Mouse (Mus musculus): ENCODE results near the gene Sik3.
"Not testable (repeated sequence)": the region's sequence is repeated elsewhere in the genome, so short reads cannot be mapped to it uniquely, and the experiment has no call there.

Sik3 gene

DNA sequence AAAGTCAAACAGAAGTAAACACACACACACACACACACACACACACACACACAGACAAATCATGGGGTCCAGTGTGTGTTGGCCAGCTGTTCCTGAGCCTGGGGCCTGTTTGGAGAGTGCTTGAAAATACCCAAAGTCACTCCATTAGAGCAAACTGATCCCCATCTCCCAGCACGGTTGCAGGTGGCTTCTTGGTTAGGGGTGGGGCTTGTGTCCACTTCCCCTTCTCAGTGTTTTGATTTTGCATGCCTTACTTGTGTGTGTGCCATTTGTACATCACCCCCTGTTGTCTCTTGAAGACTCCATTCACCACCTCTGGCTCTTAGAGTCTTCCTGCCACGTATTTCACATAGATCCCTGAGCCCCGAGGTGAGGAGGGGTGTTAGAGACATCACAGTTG, 45.4 kb downstream of the Sik3 start:
- no peak for DNase-seq (ENCODE audit: low spot score)

DNA sequence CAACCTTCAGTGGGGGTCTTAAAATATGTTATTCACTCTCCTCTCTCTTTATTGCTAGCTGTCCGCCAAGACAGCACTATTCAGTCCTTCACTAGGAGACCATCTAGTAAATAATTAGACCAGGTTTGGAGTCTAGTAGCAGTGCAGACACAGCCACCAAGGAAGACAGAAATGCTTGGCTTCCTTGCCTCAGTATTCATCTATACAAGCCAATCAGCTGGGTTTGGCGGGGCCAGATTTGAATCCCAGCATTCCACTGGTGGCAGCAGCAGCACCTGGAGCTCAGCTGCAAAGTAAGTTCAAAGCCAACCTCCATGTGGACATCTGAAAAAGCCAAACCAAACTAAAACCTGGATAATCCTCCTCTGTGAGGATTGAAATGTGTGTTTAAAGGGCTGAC, 47.6 kb downstream of the Sik3 start:
- no peak for DNase-seq (ENCODE audit: low spot score)

DNA sequence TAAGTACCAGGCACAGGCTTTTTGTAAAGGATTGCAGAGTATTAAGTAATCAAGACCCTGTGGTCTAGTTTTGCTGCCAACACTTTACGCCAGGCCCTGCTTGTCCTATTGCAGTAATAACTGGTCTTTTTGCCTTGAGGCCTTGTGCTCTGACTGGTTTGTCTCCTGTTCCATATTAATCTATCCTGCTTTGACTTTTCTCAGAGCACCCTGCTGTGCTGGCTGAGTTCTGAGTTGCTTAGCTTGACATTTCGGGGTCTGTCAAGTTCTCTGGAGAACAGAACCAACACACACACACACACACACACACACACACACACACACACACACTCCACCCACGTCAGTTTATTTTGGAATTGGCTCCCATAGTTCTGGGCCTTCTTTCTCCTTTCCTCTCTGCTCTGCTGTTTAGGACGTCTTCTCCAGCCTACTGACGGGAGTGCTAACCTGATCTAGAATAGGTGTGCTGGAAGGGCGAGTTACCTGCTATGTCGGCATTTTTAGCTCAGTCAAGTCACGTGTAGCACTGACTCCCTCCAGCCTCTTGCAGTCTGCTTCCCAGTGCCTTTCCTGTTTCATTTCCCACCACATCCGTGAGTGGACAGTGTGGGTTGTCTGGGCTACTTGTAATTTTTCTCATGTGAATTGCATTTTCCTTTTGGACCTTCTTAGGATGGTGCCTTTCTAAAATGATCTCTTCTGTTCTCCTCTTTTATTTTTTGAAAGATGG, 49.2 kb downstream of the Sik3 start:
- DNase-seq (ENCODE audit: low spot score) = no peak

DNA sequence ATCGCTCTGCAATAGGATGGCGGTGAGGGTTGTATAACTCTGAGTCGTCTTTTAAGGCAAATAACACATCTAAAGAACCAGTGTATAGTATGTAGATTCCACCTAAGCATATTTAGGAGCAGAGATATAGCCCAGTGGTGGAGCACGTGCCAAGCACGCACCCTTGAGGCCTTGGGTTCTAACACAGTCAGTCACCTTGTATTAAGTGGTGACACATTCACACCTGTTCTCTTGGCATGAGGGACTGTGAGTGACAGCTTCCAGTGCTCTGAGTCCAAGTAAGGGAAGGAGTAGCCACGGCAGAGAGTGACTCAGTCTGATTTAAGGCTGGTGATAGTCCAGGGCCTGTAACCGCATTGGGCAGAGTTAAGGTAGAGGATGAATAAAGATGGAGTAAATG, 51.7 kb downstream of the Sik3 start:
- DNase-seq (ENCODE audit: low spot score) = no peak

DNA sequence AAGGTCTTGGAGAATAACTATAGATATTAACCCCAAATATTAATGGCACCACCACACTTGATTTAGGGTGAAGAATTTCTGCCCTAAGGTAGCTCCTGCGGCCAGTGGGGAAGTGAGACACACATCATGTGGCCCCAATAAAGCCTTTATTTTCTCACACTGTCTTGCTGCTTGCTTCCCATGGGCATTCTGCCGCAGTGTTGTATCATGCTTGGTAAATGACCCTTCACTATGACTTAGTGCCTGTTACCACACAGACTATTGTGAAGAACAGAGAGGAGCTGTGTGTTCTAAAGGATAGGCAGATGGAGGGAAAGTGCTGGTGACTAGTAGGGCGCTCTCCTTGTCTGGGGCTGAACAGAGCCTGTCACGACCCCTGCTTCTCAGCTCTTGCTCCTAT, 54.1 kb downstream of the Sik3 start:
- no peak for DNase-seq (ENCODE audit: low spot score)

DNA sequence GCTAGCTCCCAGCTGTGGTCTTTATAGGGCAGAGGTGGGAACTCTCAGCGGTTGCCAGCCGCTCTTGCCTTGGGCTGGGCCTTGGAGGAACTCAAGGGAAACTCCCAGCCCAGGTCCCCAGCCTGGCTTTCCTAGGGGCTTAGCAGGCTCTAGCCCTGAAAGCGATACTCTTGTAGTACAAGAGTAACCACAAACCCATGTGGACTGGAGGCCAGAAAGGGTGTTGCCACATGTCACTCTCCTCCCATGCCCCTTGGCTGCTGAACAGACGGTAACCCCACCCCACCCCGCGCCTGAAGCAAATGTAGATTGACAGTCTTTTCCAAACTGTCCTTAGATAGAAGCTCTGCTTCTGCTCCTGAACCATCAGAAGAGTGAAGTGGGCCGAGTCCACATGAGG, 55.1 kb downstream of the Sik3 start:
- no peak for DNase-seq (ENCODE audit: low spot score)

DNA sequence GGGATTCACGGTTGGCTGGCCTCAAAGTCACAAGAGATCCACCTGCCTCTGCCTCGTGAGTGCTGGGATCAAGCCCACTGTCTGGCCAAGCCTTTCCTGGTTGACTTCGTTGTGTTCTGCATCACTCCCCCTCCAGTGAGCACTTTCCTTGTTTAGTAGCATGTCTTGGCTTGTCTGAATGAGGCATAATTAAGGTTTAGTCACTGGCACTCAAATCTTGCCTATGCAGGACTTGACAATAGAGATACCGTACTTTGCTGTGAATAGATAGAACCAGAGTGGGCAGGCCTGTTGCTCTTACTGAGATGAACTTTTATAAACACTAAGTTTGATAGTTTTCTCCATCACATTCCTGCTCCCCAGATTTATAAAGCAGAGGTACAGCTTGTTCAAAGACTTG, 56.4 kb downstream of the Sik3 start:
- DNase-seq (ENCODE audit: low spot score) = no peak

DNA sequence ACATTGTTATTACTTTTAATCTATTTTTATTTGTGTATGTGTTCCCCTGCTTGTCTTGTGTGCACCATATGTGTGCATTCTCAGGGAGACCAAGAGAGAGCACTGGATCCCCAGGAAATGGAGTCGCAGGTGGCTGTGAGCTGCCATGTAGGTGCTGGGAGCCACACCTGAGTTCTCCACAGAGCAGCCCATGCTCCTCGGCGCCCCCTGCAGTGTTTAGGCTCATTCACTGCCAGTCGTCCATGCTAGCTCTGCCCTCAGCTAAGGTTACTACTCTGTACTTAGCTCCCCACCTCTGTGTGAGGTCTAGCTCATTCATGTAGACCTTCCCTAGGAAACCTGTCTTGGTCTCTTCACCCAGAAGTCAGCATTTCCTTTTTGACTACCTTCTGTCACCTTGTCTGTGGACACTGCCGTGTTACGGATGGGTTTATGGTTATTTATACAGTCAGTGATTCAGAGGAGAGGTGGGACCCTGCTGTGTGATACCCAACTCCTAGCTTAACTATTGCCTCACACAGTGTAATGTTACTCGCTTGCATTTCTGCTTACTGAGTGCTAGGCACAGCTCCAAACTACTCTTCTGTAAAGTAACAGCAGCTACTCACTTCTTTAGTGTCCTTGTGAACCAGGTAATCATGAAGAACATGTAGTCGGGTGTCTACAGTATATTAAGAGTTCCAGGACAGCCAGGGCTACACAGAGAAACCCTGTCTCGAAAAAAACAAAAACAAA, 59.6 kb downstream of the Sik3 start:
- DNase-seq (ENCODE audit: low spot score) = no peak

DNA sequence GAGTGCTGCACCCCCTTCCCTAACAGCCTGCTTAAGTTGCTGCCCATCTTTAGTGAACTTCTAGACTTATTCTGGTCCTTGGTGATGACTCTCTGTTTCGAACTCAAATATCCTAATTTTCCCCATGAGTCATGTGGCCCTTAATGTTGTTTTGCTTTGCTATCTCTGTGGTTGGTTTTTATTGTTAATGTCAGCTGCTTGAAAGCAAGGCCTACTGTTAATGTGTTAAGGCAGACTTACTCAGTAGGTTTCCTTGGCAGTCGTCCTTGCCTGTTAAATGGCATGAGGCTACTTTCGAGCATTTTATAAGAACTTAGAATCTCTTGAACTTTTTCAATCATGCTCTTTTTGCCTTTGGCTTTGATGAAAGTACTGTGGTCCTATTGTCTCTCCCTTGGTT, 60.8 kb downstream of the Sik3 start:
- DNase-seq (ENCODE audit: low spot score) = no peak

DNA sequence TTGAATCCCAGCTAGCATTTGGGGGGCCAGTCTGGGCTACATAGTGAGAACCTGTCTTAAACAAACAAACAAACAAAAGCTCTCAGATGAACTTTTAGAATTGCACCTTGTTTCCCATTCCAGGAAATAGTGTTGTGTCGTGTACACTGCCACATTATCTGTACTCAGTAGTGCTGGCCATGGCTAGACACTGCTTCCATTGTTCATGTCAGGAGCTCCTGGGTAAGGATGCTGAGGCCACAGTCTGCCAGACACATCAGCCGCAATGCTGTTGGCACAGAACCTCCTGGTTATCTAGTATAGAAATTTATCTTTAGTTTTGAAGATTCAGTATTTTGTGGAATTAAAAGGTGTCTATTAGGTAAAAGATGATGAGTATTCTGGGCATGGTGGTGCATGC, 63.0 kb downstream of the Sik3 start:
- no peak for DNase-seq (ENCODE audit: low spot score)

DNA sequence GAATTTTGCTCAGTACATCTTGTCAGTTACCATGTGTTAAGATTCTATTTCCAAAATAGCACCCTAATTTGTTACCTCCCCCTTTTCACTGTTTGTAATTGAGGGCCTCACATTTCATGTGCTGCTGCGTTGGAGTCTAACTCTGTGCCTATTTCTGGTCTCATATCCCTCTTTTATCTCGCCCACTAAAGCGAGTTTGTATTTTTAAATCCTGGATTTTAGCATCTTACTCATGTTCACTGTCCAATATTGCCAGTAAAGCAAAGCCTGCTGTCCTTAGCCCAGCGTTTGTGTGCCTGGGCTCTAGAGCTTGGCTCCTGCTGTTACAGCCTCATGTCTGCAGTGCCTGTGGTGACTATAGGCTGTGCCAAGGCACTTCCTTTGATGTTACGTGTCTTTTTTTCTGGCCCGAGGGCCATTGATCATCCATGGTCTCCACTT, 69.8 kb downstream of the Sik3 start:
- peak; percentile 62 for DNase-seq (ENCODE audit: low spot score)

DNA sequence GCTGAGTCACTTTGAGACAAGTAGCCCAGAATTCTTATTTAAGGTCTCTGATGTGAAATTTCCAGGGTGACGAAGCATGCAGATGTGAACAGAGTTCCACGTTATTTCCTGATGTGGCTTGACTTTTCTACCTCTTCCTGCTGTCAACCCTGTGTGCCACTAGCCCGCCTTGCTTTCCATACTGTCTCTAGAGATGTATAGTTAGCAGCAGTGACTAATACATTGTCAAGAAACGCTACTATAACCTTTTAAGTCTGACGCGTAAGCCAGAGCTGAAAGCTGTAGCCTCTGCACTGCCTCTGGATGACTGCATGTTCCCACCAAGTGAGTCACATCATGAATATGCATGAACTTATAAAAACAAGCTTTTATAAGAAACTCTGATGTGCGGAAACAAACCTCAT, 70.9 kb downstream of the Sik3 start:
- DNase-seq (ENCODE audit: low spot score) = peak; percentile 70

DNA sequence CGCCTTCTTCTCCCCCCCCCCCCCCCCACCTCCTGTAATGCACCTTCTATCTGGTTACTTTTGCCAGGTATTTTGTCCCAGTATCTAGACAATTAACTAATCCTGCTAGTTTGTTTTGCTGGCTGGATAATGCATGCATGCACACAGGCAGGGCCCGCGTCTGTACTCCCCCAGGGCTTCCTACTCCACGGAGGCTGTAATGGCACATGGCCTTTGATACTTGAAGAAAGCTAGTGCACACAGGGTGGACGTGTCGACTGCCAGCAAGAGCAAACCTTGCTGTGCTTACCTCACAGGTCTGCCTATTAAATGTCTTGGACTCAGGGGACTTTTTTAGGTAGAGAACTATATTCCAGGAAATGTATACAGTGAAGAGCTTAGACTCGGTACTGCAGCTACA, 73.3 kb downstream of the Sik3 start:
- DNase-seq (ENCODE audit: low spot score) = no peak

DNA sequence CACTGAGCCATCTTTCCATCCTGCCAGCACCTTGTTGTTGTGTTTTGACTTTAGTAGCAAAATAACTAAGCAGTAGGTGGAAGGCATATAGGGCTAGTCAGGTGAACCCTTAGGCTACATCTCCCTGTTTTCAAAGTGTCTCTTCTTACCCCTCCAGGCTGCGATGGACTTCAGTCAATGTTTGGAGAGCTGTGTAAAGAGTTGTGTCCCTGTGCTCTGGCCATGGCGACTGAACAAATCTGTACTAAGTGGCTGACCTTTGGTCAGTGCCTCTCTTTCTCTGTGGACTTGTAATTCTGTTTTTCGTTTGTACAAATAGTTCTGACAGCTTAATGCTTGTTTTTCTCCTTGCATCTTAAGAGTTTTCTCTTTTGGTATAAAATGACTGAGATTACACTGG, 74.2 kb downstream of the Sik3 start:
- no peak for DNase-seq (ENCODE audit: low spot score)

DNA sequence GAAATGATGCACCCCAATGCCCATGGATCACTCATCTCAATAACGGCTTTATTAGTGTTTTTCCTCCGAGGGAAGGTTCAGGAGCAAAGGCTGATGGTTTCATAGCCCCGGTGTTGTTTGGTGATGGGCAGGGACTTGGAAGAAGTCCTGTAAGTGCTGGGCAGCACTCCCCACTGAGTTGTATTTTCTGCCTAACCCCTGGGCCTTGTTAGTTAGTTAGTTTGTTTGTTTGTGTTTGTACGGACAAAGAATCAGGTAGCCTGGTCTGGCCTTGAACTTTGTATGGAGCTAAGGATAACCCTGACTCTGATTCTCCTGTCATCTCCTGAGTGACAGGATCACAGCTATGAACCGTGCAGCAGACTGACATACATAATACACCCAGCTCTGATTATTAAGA, 74.8 kb downstream of the Sik3 start:
- no peak for DNase-seq (ENCODE audit: low spot score)

DNA sequence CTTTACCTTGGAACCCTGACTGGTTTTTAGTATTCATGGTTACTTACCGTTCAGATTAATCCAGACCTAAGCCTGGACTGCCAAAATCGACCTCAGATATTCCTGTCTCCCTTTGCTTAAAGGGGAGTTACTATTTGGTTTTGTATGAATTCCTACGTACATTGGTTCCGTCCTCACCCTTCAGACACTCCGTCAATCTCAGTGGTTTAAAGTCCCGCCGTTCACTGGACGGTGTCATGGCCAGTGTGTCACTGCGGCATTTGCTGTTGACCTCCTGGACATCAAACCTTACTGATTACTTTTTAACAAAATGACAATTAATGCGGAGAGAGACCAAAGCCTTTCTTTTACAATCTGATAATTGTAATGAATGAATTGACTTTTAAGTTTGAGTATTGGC, 76.1 kb downstream of the Sik3 start:
- DNase-seq (ENCODE audit: low spot score) = no peak

DNA sequence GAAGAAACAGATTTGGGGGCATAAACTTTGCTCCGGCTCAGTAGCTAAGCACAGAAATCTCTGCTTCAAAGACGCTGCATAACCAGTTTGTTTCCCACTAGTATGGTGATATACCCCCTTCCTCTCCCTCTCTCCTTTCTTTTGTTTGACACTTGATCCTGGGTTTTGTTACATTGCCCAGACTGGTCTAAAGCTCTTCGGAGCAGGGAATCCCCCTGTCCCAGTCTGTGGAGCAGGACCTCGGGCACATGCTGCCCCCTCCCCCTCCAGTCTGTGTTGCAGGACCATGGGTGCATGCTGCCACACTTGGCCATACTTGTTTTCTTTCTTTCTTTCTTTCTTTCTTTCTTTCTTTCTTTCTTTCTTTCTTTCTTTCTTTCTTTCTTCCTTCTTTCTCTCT, 77.4 kb downstream of the Sik3 start:
- DNase-seq (ENCODE audit: low spot score) = no peak

DNA sequence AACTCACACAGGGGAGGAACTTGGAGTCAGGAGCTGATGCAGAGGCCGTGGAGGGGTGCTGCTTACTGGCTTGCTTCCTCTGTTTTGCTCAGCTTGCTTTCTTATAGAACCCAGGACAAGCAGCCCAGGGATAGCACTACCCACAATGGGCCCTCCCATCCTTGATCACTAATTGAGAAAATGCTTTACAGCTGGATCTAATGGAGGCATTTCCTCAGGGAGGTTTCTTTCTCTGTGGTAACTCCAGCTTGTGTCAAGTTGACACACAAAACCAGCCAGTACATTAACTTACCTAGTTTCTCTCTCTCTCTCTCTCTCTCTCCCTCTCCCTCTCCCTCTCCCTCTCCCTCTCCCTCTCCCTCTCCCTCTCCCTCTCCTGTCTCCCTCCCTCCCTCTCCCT, 78.5 kb downstream of the Sik3 start:
- not testable (repeated sequence) for DNase-seq (ENCODE audit: low spot score)

DNA sequence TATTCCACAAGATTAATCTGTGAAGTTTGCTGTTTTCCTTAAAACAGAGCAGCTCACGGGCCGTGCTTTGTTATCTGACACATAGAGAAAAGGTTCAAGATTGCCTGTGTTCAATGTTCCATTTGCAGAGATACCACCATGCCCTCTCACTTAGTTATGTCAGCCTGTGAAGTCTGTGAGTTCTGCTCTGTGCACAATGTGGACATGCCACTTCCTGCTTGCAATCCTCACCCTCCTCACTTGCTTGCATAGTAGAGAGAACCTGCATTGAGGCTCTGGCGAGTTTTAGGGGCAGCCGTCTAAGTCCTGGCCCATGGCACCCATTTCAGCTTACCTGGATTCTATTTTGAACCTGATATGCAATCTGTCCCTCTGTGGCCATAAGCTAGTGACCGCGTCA, 80.0 kb downstream of the Sik3 start:
- DNase-seq (ENCODE audit: low spot score) = no peak

DNA sequence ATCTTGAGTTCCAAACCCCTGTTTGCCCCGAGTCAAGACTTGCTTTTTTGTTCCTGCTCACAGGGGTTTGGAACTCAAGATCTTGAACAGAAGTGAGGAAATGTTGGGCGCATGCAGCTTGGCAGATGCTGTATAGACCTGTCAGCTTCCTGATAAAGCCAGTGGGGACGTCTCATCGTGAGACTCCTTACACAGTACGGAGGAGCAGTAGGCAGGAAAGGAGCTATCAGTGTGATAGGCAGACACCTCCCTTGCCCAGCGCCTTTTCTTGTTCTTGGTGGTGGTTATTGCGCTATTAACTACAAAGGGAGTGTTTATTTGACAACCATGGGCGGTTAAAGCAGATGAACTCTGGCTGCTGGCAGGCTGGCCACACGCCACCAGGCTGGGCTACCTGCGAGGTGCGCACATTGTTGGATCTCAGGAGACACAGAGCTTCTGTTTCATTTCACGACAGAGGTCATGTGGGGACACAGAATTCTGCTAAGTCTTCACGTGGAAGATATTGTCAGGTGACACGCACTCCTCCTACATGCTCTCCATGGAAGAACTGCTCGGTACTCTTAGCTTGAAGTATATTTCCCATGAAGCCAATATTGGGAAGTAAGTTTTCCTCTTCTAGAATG, 85.9 kb downstream of the Sik3 start:
- DNase-seq (ENCODE audit: low spot score) = no peak

DNA sequence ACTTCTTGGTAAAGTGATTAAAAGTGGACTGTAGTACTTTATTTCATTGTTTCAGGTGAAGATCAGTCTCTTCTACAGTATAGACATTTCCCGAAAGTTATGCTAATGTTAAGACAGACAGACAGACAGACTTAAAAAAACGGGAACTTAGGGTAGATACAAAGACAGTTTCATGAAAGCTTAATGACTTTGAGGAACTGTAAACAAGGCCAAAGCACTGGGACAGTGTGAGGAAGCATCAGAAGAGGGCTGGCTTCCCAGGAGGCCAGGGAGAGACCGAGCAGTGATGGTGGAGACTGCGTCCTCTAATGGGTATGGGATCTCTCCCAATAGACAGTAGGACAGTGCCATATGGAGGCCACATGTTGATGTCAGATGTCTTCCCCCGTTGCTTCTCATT, 86.5 kb downstream of the Sik3 start:
- DNase-seq (ENCODE audit: low spot score) = no peak

DNA sequence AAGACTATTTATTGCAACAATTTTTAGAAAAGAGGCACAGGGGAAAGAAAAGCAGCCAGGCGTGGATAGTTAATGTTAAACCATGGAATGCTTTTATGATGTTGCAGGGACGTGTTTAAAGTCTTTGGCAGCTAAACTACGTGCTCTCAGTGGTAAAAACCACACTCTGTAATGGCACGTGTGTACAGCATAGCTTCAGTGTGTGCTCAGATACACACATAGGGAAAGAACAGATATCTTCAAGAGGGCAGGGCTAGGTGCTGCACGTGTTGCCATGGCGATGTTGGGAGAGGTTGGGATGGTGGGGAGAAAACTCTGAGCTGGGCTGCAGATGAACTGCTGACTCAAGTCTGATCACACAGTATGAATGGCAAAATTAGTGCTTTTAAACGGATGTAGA, 90.5 kb downstream of the Sik3 start:
- DNase-seq (ENCODE audit: low spot score) = no peak

DNA sequence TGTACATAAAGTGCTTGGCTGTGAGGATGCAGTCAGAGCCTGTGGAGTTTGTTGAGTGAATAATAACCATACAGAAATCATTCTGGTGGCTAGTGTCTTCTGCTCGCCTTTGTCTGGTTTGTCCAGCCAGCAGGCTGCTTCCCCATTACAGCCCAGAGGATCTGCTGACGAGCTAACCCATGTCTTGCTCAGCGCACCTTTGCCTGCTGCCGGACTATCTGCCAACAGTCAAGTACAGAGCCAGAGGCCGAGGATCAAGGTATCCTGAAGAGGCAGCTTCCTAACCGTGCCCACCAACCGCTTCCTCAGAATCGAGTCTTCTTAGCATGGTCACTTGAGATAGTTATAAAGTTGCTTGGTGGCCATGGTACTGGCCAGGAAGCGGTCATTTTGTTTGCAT, 93.5 kb downstream of the Sik3 start:
- DNase-seq (ENCODE audit: low spot score) = no peak

DNA sequence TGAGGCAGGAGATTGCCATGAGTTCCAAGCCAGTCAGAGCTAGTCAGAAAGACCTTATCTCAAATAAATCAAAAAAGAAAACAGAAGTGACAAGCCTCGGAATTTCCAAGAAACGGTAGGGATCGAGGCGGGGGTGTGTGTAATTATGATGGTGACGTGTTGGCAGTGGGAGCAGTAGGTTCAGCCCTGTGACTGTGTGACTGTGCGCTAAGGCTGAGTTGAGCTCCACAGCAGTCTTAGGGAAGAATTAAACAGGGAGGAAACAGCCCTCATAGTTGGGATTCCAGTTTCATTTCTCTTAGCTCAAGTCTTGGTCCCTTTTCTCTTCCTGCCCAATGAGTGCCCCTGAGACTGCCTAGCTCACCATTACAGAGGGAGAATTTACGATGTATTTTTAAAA, 98.0 kb downstream of the Sik3 start:
- DNase-seq (ENCODE audit: low spot score) = no peak
